Mouse (Mus musculus): ENCODE results near the gene T2. TPM values are rescaled to one million over a fixed set of nuclear protein-coding genes. Genes with fewer than 3 reads are reported as not detected.
A peak's percentile ranks its signal among the peaks of the same experiment; 100 is the strongest.
"Not testable (repeated sequence)": the region's sequence is repeated elsewhere in the genome, so short reads cannot be mapped to it uniquely, and the experiment has no call there.

Gene T2
- 0.44 and 0.81 TPM in 2 replicates for polyA plus RNA-seq (2011; ENCODE audit: insufficient read depth, insufficient read length, low read depth, missing spikeins)

DNA sequence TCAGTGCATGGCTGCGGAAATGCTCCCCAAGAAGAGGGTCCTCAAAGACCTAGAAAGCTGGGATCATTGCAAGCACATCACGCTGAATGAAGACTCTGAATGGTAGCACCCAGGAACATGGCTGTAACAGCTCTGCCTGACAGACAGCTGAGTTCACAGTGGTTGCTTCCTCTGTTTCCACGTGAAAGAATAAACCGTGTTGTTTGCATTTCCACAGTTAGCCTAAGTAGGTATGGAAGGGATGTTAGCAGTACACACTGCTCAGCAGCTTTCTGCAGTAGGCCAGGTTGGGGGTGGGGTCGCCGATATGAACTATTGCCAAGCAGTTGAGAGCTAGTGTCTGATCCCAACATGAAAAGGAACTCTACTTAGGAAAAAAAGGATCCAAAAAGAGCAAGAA is at the start of gene T2:
T2 (plus strand) TSS at position 301 of the 400 bp plus-strand sequence.
- Histone ChIP-seq H3K4me3 (ENCODE audit: low read depth, low read length) (no peak within 1 kb of the TSS), H3K4me1 (ENCODE audit: control insufficient read depth, insufficient read depth, low read length) (no peaks in the 10 kb centered on the region), H3K9me3 (replicated peaks; ENCODE audit: control insufficient read depth, insufficient read depth, low read length, poor library complexity, severe bottlenecking) (no peaks in the 10 kb centered on the region), H3K27me3 (ENCODE audit: control insufficient read depth, insufficient read depth, low read length, poor library complexity, severe bottlenecking) (no peaks in the 10 kb centered on the region), H3K9ac (ENCODE audit: low read depth, poor library complexity, severe bottlenecking) (no peak within 1 kb of the TSS), H3K27ac (ENCODE audit: insufficient read depth, low read length) (no peak within 1 kb of the TSS), H3K36me3 (ENCODE audit: control insufficient read depth, insufficient read depth, low read length, poor library complexity, severe bottlenecking) (no peaks in the 10 kb centered on the region)
- TF ChIP-seq CTCF (IDR thresholded peaks at IDR 0.05; ENCODE audit: low read depth, low read length) (no peak), EP300 (IDR thresholded peaks at IDR 0.05; ENCODE audit: insufficient read depth, low read depth, low read length) (no peak), POLR2A (IDR thresholded peaks at IDR 0.05; ENCODE audit: insufficient read depth, low read length) (no peak)

GRCm38 (mm10) chr17:8310838-8311614 is 44.8 kb upstream of the T2 start, which contains the start of gene Sft2d1:
Sft2d1 (plus strand) TSS chr17:8311102.
- Histone ChIP-seq H3K27me3 (ENCODE audit: control insufficient read depth, insufficient read depth, low read length, poor library complexity, severe bottlenecking) (no peaks in the 10 kb centered on the region), H3K4me3 (ENCODE audit: low read depth, low read length) (peak within 1 kb of the TSS; percentile 94), H3K9ac (ENCODE audit: low read depth, poor library complexity, severe bottlenecking) (peak within 1 kb of the TSS; percentile 87), H3K4me1 (ENCODE audit: control insufficient read depth, insufficient read depth, low read length) (no peaks in the 10 kb centered on the region), H3K36me3 (ENCODE audit: control insufficient read depth, insufficient read depth, low read length, poor library complexity, severe bottlenecking) (no peaks in the 10 kb centered on the region), H3K9me3 (replicated peaks; ENCODE audit: control insufficient read depth, insufficient read depth, low read length, poor library complexity, severe bottlenecking) (no peaks in the 10 kb centered on the region), H3K27ac (ENCODE audit: insufficient read depth, low read length) (no peak within 1 kb of the TSS)
- TF ChIP-seq CTCF (IDR thresholded peaks at IDR 0.05; ENCODE audit: low read depth, low read length) (no peak), EP300 (IDR thresholded peaks at IDR 0.05; ENCODE audit: insufficient read depth, low read depth, low read length) (no peak), POLR2A (IDR thresholded peaks at IDR 0.05; ENCODE audit: insufficient read depth, low read length) (peak; percentile 48)

GRCm38 (mm10) chr17:8311751-8312150 is 44.0 kb upstream of the T2 start:
- peak overlapping the region; percentile 87 for H3K9ac ChIP-seq (ENCODE audit: low read depth, poor library complexity, severe bottlenecking)
- no peaks in the 10 kb centered on the region for H3K9me3 ChIP-seq (replicated peaks; ENCODE audit: control insufficient read depth, insufficient read depth, low read length, poor library complexity, severe bottlenecking)
- TF ChIP-seq CTCF (IDR thresholded peaks at IDR 0.05; ENCODE audit: low read depth, low read length): no peak
- TF ChIP-seq POLR2A (IDR thresholded peaks at IDR 0.05; ENCODE audit: insufficient read depth, low read length): no peak
- no peak for TF ChIP-seq EP300 (IDR thresholded peaks at IDR 0.05; ENCODE audit: insufficient read depth, low read depth, low read length)
- H3K27ac ChIP-seq (ENCODE audit: insufficient read depth, low read length): no peak overlapping the region
- no peaks in the 10 kb centered on the region for H3K4me1 ChIP-seq (ENCODE audit: control insufficient read depth, insufficient read depth, low read length)
- H3K36me3 ChIP-seq (ENCODE audit: control insufficient read depth, insufficient read depth, low read length, poor library complexity, severe bottlenecking): no peaks in the 10 kb centered on the region
- H3K4me3 ChIP-seq (ENCODE audit: low read depth, low read length): peak overlapping the region; percentile 94
- no peaks in the 10 kb centered on the region for H3K27me3 ChIP-seq (ENCODE audit: control insufficient read depth, insufficient read depth, low read length, poor library complexity, severe bottlenecking)

DNA sequence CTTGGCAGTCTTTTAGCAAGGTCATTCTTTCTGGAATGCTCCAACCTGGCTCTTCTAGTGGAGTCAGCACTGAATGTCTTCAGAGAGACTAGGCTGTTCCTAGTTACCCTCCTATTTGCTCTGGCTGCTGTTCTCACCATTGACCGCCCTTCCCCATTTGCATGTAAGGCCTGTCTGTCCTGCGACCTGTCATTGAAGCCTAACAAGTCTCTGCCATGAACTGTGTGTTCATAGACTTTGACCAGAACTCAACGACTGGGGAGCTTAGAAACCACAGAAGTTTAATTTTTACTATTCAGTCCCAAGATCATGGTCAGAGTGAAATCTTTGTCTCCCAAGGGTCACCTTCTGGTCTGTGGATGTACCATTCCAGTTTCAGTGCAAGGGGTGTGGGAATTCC is 41.8 kb upstream of the T2 start:
- Histone ChIP-seq H3K4me1 (ENCODE audit: control insufficient read depth, insufficient read depth, low read length) (no peaks in the 10 kb centered on the region), H3K9ac (ENCODE audit: low read depth, poor library complexity, severe bottlenecking) (no peak overlapping the region), H3K27ac (ENCODE audit: insufficient read depth, low read length) (no peak overlapping the region), H3K27me3 (ENCODE audit: control insufficient read depth, insufficient read depth, low read length, poor library complexity, severe bottlenecking) (no peaks in the 10 kb centered on the region), H3K9me3 (replicated peaks; ENCODE audit: control insufficient read depth, insufficient read depth, low read length, poor library complexity, severe bottlenecking) (no peaks in the 10 kb centered on the region), H3K36me3 (ENCODE audit: control insufficient read depth, insufficient read depth, low read length, poor library complexity, severe bottlenecking) (no peaks in the 10 kb centered on the region), H3K4me3 (ENCODE audit: low read depth, low read length) (no peak overlapping the region)
- TF ChIP-seq CTCF (IDR thresholded peaks at IDR 0.05; ENCODE audit: low read depth, low read length) (no peak), EP300 (IDR thresholded peaks at IDR 0.05; ENCODE audit: insufficient read depth, low read depth, low read length) (no peak), POLR2A (IDR thresholded peaks at IDR 0.05; ENCODE audit: insufficient read depth, low read length) (no peak)

GRCm38 (mm10) chr17:8316251-8316650 is 39.5 kb upstream of the T2 start:
- no peaks in the 10 kb centered on the region for H3K27me3 ChIP-seq (ENCODE audit: control insufficient read depth, insufficient read depth, low read length, poor library complexity, severe bottlenecking)
- H3K27ac ChIP-seq (ENCODE audit: insufficient read depth, low read length): no peak overlapping the region
- no peaks in the 10 kb centered on the region for H3K4me1 ChIP-seq (ENCODE audit: control insufficient read depth, insufficient read depth, low read length)
- no peaks in the 10 kb centered on the region for H3K9me3 ChIP-seq (replicated peaks; ENCODE audit: control insufficient read depth, insufficient read depth, low read length, poor library complexity, severe bottlenecking)
- H3K9ac ChIP-seq (ENCODE audit: low read depth, poor library complexity, severe bottlenecking): no peak overlapping the region
- no peaks in the 10 kb centered on the region for H3K36me3 ChIP-seq (ENCODE audit: control insufficient read depth, insufficient read depth, low read length, poor library complexity, severe bottlenecking)
- TF ChIP-seq POLR2A (IDR thresholded peaks at IDR 0.05; ENCODE audit: insufficient read depth, low read length) (no peak), CTCF (IDR thresholded peaks at IDR 0.05; ENCODE audit: low read depth, low read length) (peak; percentile 50), EP300 (IDR thresholded peaks at IDR 0.05; ENCODE audit: insufficient read depth, low read depth, low read length) (no peak)
- no peak overlapping the region for H3K4me3 ChIP-seq (ENCODE audit: low read depth, low read length)

DNA sequence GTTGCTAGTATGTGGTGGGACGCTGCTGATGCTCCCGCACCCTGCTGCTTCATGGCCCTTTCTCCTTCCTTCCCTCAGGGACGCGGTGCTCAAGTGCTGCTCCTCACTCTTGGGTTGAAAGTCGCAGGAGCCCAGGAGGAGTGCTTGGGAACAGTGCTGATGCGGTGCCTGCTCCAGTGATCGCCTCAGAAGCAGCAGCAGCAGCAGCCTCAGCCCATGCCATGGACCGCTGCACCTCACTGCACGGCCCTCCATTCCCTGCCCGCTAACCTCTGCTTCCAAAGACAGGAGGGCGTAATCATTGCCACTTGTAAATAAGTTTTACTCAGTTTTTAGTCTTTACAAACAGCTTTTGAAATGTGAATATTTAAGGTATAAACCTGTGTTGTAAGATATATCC is 28.9 kb upstream of the T2 start:
- not testable (repeated sequence) for H3K4me3 ChIP-seq (ENCODE audit: low read depth, low read length); H3K27ac ChIP-seq (ENCODE audit: insufficient read depth, low read length); H3K27me3 ChIP-seq (ENCODE audit: control insufficient read depth, insufficient read depth, low read length, poor library complexity, severe bottlenecking); H3K4me1 ChIP-seq (ENCODE audit: control insufficient read depth, insufficient read depth, low read length); H3K9me3 ChIP-seq (replicated peaks; ENCODE audit: control insufficient read depth, insufficient read depth, low read length, poor library complexity, severe bottlenecking); H3K36me3 ChIP-seq (ENCODE audit: control insufficient read depth, insufficient read depth, low read length, poor library complexity, severe bottlenecking); H3K9ac ChIP-seq (ENCODE audit: low read depth, poor library complexity, severe bottlenecking)

Measured in ES-Bruce4 (cell line).